Mouse (Mus musculus): ENCODE measurements around the gene Lmtk3. TPM values are rescaled to one million over a fixed set of nuclear protein-coding genes. Genes with fewer than 3 reads are reported as not detected.

Gene Lmtk3
- polyA plus RNA-seq (2016; fragmentation: Nextera tagmentation; extraction: Ambion mirVana) = 3.3 and 5.2 TPM in 2 replicates

GRCm38 (mm10) chr7:45783511-45784091, at the start of gene Lmtk3:
TSS of gene Lmtk3 (plus strand) at chr7:45783738.
- under 1% methylated on average over 38 of the region's 38 CpGs for WGBS
- Histone ChIP-seq H3K36me3 (peaks cover 15% of the 10 kb centered on the region), H3K4me1 (peaks cover 24% of the 10 kb centered on the region), H3K27ac (no peak within 1 kb of the TSS; the same call in 1 of the 2 replicates), H3K4me3 (peak within 1 kb of the TSS; percentile 95), H3K27me3 (peaks cover 15% of the 10 kb centered on the region), H3K9ac (peak within 1 kb of the TSS; percentile 61), H3K4me2 (replicated peaks) (peak within 1 kb of the TSS; percentile 95), H3K9me3 (no peaks in the 10 kb centered on the region)
- ATAC-seq (ENCODE audit: insufficient number of reproducible peaks, insufficient read depth, low FRiP score, low TSS enrichment) = no peak

DNA sequence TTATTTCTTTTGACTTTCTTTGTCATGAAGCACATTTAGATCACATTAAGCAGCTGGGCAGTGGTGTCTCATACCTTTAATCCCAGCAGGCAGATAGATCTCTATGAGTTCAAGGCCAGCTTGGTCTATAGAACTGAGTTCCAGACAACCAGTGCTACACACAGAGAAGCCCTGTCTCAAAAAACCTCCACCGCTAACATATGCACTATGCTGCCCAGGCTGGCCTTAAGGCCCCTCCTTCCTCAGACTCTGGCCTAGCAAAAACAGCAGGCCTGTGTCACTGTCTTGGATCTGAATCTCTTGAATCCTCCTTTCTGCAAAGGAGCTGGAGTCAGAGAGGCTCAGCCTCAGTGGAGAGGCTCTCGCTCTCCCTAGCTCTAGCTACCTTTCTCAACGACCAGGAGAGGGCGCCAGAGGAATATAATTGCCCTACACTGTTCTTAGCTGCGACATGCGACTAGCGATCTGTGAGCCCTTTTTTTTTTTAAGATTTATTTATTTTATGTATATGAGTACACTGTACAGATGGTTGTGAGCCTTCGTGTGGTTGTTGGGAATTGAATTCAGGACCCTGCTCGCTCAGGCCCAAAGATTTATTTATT, 44.3 kb upstream of the Lmtk3 start:
- no peaks in the 10 kb centered on the region for H3K36me3 ChIP-seq
- H3K9ac ChIP-seq = no peak overlapping the region
- H3K4me2 ChIP-seq (replicated peaks) = no peak overlapping the region
- no peaks in the 10 kb centered on the region for H3K9me3 ChIP-seq
- no peak overlapping the region for H3K27ac ChIP-seq
- H3K4me3 ChIP-seq = no peak overlapping the region
- WGBS = 8% methylated on average over 9 of the region's 9 CpGs
- peak; percentile 73 for ATAC-seq (ENCODE audit: insufficient number of reproducible peaks, insufficient read depth, low FRiP score, low TSS enrichment)
- no peaks in the 10 kb centered on the region for H3K4me1 ChIP-seq
- no peaks in the 10 kb centered on the region for H3K27me3 ChIP-seq

DNA sequence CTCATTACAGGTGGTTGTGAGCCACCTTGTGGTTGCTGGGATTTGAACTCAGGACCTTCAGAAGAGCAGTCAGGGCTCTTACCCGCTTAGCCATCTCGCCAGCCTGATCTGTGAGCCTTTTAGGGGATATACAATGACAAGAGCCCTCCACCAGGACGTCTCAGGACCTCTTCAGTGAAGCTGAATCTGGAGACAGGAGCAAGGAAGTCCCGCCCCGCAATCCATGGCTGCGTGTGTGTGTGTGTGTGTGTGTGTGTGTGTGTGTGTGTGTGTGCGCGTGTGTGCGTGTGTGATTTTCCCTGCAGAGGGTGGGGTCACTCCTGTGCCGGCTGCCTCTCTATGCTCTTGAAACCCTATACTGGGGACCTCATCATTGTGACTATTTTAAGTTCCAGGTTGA, 43.7 kb upstream of the Lmtk3 start:
- Histone ChIP-seq H3K27ac (no peak overlapping the region), H3K27me3 (no peaks in the 10 kb centered on the region), H3K9me3 (no peaks in the 10 kb centered on the region), H3K4me1 (no peaks in the 10 kb centered on the region), H3K9ac (no peak overlapping the region), H3K4me2 (replicated peaks) (no peak overlapping the region), H3K36me3 (no peaks in the 10 kb centered on the region), H3K4me3 (no peak overlapping the region)
- 56% methylated on average over 10 of the region's 10 CpGs for WGBS
- no peak for ATAC-seq (ENCODE audit: insufficient number of reproducible peaks, insufficient read depth, low FRiP score, low TSS enrichment)

DNA sequence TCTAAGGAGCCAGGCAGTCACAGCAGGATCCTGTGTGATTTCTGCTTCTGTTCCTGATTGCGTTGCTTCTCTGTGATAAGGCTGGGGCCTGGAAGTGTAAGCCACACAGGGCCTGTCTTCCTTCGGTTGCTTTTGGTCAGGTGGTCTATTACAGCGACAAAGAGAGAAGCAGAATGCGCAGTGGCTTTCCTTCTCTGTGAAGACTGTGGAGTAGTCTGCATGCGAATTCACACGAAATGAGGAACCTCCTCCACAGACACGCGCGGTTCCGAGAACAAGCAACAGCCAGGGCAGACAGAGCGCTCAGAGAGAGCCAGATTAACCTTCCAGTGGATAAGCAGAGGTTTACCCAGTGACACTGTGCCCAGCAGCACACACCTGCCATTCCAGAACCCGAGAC, 42.2 kb upstream of the Lmtk3 start:
- Histone ChIP-seq H3K9ac (no peak overlapping the region), H3K4me2 (replicated peaks) (peak overlapping the region; percentile 42; the same call in 1 of the 2 replicates)
- 85% methylated on average over 12 of the region's 12 CpGs for WGBS

GRCm38 (mm10) chr7:45741777-45742176, 41.8 kb upstream of the Lmtk3 start:
- peaks cover 2% of the 10 kb centered on the region; the same call in 1 of the 2 replicates for H3K9me3 ChIP-seq
- H3K36me3 ChIP-seq = no peaks in the 10 kb centered on the region
- no peak overlapping the region for H3K9ac ChIP-seq
- ATAC-seq (ENCODE audit: insufficient number of reproducible peaks, insufficient read depth, low FRiP score, low TSS enrichment) = no peak
- H3K27ac ChIP-seq = no peak overlapping the region
- peak overlapping the region; percentile 42 for H3K4me2 ChIP-seq (replicated peaks)
- 34% methylated on average over 11 of the region's 11 CpGs for WGBS
- H3K4me3 ChIP-seq = peak overlapping the region; percentile 24
- H3K27me3 ChIP-seq = no peaks in the 10 kb centered on the region
- H3K4me1 ChIP-seq = no peaks in the 10 kb centered on the region

More for the DNA sequence above, 42.2 kb upstream of the Lmtk3 start:
- ATAC-seq (ENCODE audit: insufficient number of reproducible peaks, insufficient read depth, low FRiP score, low TSS enrichment) = no peak
- Histone ChIP-seq H3K27ac (no peak overlapping the region), H3K27me3 (no peaks in the 10 kb centered on the region), H3K36me3 (no peaks in the 10 kb centered on the region), H3K9me3 (no peaks in the 10 kb centered on the region), H3K4me1 (no peaks in the 10 kb centered on the region), H3K4me3 (no peak overlapping the region)

- peaks cover 3% of the 10 kb centered on the region; the same call in 1 of the 2 replicates for H3K9me3 ChIP-seq
- ATAC-seq (ENCODE audit: insufficient number of reproducible peaks, insufficient read depth, low FRiP score, low TSS enrichment) = no peak
- 33% methylated on average over 19 of the region's 19 CpGs for WGBS
- H3K4me2 ChIP-seq (replicated peaks) = peak overlapping the region; percentile 42
- peak overlapping the region; percentile 29; the same call in 1 of the 2 replicates for H3K9ac ChIP-seq
- H3K27me3 ChIP-seq = no peaks in the 10 kb centered on the region
- H3K36me3 ChIP-seq = no peaks in the 10 kb centered on the region
- H3K27ac ChIP-seq = no peak overlapping the region
- peak overlapping the region; percentile 24 for H3K4me3 ChIP-seq
- H3K4me1 ChIP-seq = no peaks in the 10 kb centered on the region
Measured at GRCm38 (mm10) chr7:45742338-45742737, 41.2 kb upstream of the Lmtk3 start.

DNA sequence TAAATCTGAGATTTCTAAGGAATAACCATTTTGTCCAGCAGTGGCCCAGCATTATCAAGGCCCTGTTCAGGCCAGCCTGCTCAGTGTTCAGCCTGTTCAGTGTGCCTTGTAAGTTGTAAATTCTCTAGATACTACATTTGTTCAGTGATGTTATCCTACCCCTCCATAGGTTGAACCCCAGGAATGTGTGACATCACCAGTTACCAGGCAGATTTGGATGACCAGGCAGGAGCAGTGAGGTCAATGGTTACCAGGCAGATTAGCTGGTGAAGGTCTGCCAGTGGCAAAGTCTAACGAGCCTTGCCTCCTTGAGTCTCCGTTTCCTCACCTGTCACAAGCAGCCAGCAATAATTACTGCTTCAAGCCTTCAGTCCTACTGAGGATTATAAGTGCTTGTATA, 39.2 kb upstream of the Lmtk3 start:
- no peak for ATAC-seq (ENCODE audit: insufficient number of reproducible peaks, insufficient read depth, low FRiP score, low TSS enrichment)
- H3K27ac ChIP-seq = no peak overlapping the region
- H3K9ac ChIP-seq = no peak overlapping the region
- no peaks in the 10 kb centered on the region for H3K36me3 ChIP-seq
- H3K4me3 ChIP-seq = no peak overlapping the region
- peaks cover 3% of the 10 kb centered on the region; the same call in 1 of the 2 replicates for H3K9me3 ChIP-seq
- peaks cover 1% of the 10 kb centered on the region; the same call in 1 of the 2 replicates for H3K4me1 ChIP-seq
- H3K27me3 ChIP-seq = no peaks in the 10 kb centered on the region
- H3K4me2 ChIP-seq (replicated peaks) = no peak overlapping the region
- WGBS = 27% methylated on average over 2 of the region's 2 CpGs

DNA sequence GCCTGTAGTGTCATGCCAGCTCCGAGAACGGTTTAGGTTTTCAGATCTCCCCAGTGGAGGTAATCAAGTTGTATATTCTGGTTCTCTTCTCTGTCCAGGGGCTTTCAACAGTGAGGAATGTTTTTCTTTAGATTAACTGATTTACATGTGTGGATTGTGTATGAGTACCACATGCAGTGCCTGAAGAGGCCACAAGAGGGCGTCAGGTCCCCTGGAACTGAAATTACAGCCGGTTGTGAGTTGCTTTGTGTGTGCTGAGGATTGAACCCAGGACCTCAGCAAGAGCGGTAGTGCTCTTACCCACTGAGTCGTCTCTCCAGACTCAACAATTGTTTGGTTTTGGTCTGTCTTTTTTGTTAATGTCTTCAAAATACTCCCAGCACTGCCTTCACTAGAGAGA, 37.0 kb upstream of the Lmtk3 start:
- H3K4me1 ChIP-seq = peaks cover 6% of the 10 kb centered on the region; the same call in 1 of the 2 replicates

GRCm38 (mm10) chr7:45747450-45747849, 36.1 kb upstream of the Lmtk3 start:
- 84% methylated on average over 5 of the region's 5 CpGs for WGBS
- Histone ChIP-seq H3K27ac (no peak overlapping the region), H3K27me3 (no peaks in the 10 kb centered on the region), H3K9me3 (peaks cover 3% of the 10 kb centered on the region; the same call in 1 of the 2 replicates), H3K9ac (no peak overlapping the region), H3K36me3 (no peaks in the 10 kb centered on the region), H3K4me2 (replicated peaks) (no peak overlapping the region), H3K4me1 (peaks cover 6% of the 10 kb centered on the region; the same call in 1 of the 2 replicates), H3K4me3 (no peak overlapping the region)
- ATAC-seq (ENCODE audit: insufficient number of reproducible peaks, insufficient read depth, low FRiP score, low TSS enrichment) = no peak

More for the DNA sequence above, 37.0 kb upstream of the Lmtk3 start:
- H3K9ac ChIP-seq = no peak overlapping the region
- no peaks in the 10 kb centered on the region for H3K27me3 ChIP-seq
- H3K27ac ChIP-seq = no peak overlapping the region
- 62% methylated on average over 6 of the region's 6 CpGs for WGBS
- peaks cover 3% of the 10 kb centered on the region; the same call in 1 of the 2 replicates for H3K9me3 ChIP-seq
- H3K4me2 ChIP-seq (replicated peaks) = no peak overlapping the region
- no peak overlapping the region for H3K4me3 ChIP-seq
- ATAC-seq (ENCODE audit: insufficient number of reproducible peaks, insufficient read depth, low FRiP score, low TSS enrichment) = no peak
- no peaks in the 10 kb centered on the region for H3K36me3 ChIP-seq

- no peaks in the 10 kb centered on the region for H3K27me3 ChIP-seq
- H3K9me3 ChIP-seq = peaks cover 3% of the 10 kb centered on the region; the same call in 1 of the 2 replicates
- WGBS = 79% methylated on average over 7 of the region's 7 CpGs
- H3K4me2 ChIP-seq (replicated peaks) = no peak overlapping the region
- ATAC-seq (ENCODE audit: insufficient number of reproducible peaks, insufficient read depth, low FRiP score, low TSS enrichment) = no peak
- H3K36me3 ChIP-seq = no peaks in the 10 kb centered on the region
- H3K9ac ChIP-seq = no peak overlapping the region
- peaks cover 6% of the 10 kb centered on the region; the same call in 1 of the 2 replicates for H3K4me1 ChIP-seq
- H3K27ac ChIP-seq = no peak overlapping the region
- H3K4me3 ChIP-seq = no peak overlapping the region
Measured at GRCm38 (mm10) chr7:45748110-45748509, 35.4 kb upstream of the Lmtk3 start.

DNA sequence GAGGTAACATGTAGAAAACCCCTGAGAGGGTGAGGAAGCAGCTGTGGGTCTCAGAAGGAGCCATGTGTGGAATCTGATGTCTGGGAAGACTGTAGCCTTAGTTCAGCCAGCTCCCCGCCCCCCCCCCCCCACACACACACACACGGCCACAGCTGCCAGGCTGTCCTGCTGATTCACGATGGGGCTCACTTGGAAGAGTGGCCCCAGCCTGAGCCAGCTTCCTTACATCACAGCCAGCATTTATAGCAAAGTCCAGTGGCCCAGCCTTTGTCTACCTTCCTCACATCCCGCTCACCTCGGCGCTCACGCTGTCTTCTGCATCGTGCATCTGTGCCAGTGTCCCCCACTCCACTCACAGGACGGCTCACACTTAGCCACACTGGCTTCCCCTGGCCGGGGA, 34.1 kb upstream of the Lmtk3 start:
- Histone ChIP-seq H3K4me2 (replicated peaks) (no peak overlapping the region), H3K36me3 (no peaks in the 10 kb centered on the region), H3K9me3 (peaks cover 3% of the 10 kb centered on the region; the same call in 1 of the 2 replicates), H3K4me1 (peaks cover 6% of the 10 kb centered on the region; the same call in 1 of the 2 replicates), H3K9ac (no peak overlapping the region), H3K27ac (no peak overlapping the region), H3K4me3 (no peak overlapping the region), H3K27me3 (no peaks in the 10 kb centered on the region)
- WGBS = 59% methylated on average over 9 of the region's 10 CpGs
- ATAC-seq (ENCODE audit: insufficient number of reproducible peaks, insufficient read depth, low FRiP score, low TSS enrichment) = no peak

DNA sequence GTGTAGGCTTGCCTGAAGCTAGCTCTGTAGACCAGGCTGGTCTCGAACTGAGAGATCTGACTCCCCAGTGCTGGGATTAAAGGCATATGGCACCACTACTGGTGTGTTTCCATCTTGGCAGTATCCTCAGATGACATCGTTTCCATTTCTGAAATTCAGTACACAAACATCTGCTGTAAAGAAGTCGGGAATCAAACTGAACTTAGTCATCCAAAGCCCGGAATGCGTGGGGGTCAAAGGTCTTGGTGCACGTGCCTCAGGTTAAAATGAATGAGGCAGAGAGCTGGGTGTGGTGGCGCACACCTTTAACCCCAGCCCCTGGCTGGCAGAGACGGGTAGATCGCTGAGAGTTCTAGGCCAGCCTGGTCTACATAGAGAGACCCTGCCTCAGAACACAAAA, 33.4 kb upstream of the Lmtk3 start:
- Histone ChIP-seq H3K27ac (no peak overlapping the region), H3K9ac (no peak overlapping the region), H3K4me3 (no peak overlapping the region), H3K4me1 (peaks cover 6% of the 10 kb centered on the region; the same call in 1 of the 2 replicates), H3K9me3 (peaks cover 3% of the 10 kb centered on the region; the same call in 1 of the 2 replicates), H3K36me3 (no peaks in the 10 kb centered on the region), H3K4me2 (replicated peaks) (no peak overlapping the region), H3K27me3 (no peaks in the 10 kb centered on the region)
- ATAC-seq (ENCODE audit: insufficient number of reproducible peaks, insufficient read depth, low FRiP score, low TSS enrichment) = no peak
- 66% methylated on average over 9 of the region's 9 CpGs for WGBS
